Mouse (Mus musculus): ENCODE measurements around the gene Plekhm3.

DNA sequence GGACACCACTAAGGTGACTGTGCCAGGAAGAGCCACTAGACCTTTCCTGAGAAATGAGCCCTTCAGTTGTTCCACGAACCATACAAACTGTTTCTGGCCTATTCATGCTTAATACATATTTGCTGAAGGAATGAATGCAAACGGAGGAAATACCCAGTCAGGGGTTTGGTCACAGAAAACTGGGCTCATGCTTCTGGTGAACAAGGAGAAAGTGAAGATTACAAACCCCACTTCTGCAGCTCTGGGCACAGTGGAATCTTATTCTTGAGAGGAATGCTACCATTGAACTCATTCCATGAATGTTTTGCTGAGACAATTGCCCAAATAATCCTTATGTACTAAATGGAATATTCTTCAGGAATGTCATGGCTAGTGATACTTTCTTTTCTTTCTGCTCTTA lies 106.3 kb downstream of the Plekhm3 start:
- TF ChIP-seq CTCF (IDR thresholded peaks at IDR 0.05; ENCODE audit: low read depth) (no peak), EP300 (IDR thresholded peaks at IDR 0.05; ENCODE audit: low read depth) (no peak)

Data from liver, embryonic 14.5 days (tissue).